Comparison of ENCODE assay signal across 13 mouse cellular contexts in the genomic region with DNA sequence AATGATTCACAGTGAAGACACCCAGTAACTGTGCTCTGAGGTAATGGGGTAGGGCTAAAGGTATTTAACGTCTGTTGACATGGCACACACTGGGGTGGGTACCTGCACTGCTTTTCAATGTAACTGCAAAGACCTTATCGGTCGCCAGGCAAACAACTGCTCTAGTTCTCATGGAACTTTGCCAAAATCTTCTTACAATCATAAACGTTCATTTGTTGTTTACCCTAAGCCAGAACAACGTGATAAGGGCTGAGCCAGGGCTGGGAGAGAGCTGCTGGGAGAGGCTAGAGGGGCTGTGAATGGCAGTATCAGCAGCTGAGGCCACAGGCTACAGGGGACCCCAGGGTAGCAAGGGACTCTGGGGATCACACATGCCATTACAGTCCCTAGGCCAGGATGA.
DNase-seq lines count a peak whose midpoint lies in the region; ATAC-seq and TF ChIP-seq lines count a peak whose summit lies in the region.
"Had no signal": no experiment of that assay in that cellular context is flagged by ENCODE, and none has a peak within 500 bp of the region (broad histone marks: within the 10 kb centered on the region; RNA-seq: fewer than 3 reads in every experiment).

No protein-coding gene starts in this region.

- no peaks in the 10 kb centered on the region for H3K9me3 ChIP-seq in forebrain, embryonic 14.5 days (replicated peaks; ENCODE audit: control insufficient read depth, low read length)
- H3K9me3 ChIP-seq in forebrain, embryonic 16.5 days (ENCODE audit: control insufficient read depth, low read length), result no peaks in the 10 kb centered on the region

- TF ChIP-seq CTCF in thymus, adult 2 months (IDR thresholded peaks at IDR 0.05; ENCODE audit: borderline replicate concordance, control insufficient read depth, extremely low read depth, insufficient read depth, low read length, poor library complexity), result no peak

- no peak overlapping the region for H3K27ac ChIP-seq in forebrain, embryonic 14.5 days (ENCODE audit: low read depth, low read length)
- no peak overlapping the region for H3K27ac ChIP-seq in forebrain, embryonic 16.5 days (ENCODE audit: low read length)
- H3K27ac ChIP-seq in thymus, adult 2 months (ENCODE audit: control insufficient read depth, insufficient read depth, low read length), result no peak overlapping the region

- H3K4me3 ChIP-seq in forebrain, embryonic 14.5 days (ENCODE audit: low read depth, low read length), result no peak overlapping the region
- H3K4me3 ChIP-seq in forebrain, embryonic 16.5 days (replicated peaks; ENCODE audit: low read length), result no peak overlapping the region
- no peak overlapping the region for H3K4me3 ChIP-seq in thymus, adult 2 months (ENCODE audit: control insufficient read depth, insufficient read depth, low read length)
- H3K4me3 ChIP-seq: myocyte had no signal

- H3K9ac ChIP-seq in forebrain, embryonic 14.5 days (ENCODE audit: low read length), result no peak overlapping the region
- no peak overlapping the region for H3K9ac ChIP-seq in forebrain, embryonic 16.5 days (replicated peaks; ENCODE audit: low read depth, low read length)

- no peak for TF ChIP-seq POLR2A in thymus, adult 2 months (IDR thresholded peaks at IDR 0.05; ENCODE audit: control insufficient read depth, extremely low read depth, insufficient read depth, low read length, poor library complexity)

- no peak for ATAC-seq in forebrain, embryonic 14.5 days
- ATAC-seq in forebrain, embryonic 16.5 days, result no peak
- ATAC-seq: hindbrain, embryonic 16.5 days had no signal

- no peak overlapping the region for H3K4me2 ChIP-seq in forebrain, embryonic 14.5 days (ENCODE audit: low read length)
- no peak overlapping the region for H3K4me2 ChIP-seq in forebrain, embryonic 16.5 days (ENCODE audit: low read length)

- no peaks in the 10 kb centered on the region for H3K36me3 ChIP-seq in forebrain, embryonic 14.5 days (ENCODE audit: control insufficient read depth, insufficient read depth, low read length)
- H3K36me3 ChIP-seq in forebrain, embryonic 16.5 days (ENCODE audit: control insufficient read depth, insufficient read depth), result no peaks in the 10 kb centered on the region
- H3K36me3 ChIP-seq in thymus, adult 2 months (ENCODE audit: control insufficient read depth, insufficient read depth, low read length), result no peaks in the 10 kb centered on the region

- DNase-seq in forebrain, embryonic 14.5 days (ENCODE audit: low spot score), result peak; percentile 31
- peak; percentile 21 to 38 for DNase-seq in urinary bladder, adult 18-20 months (ENCODE audit: low spot score in 2 of 2)
- DNase-seq in urinary bladder, postnatal 10 days (ENCODE audit: low spot score), result no peak
- DNase-seq in lung, postnatal 10 days, result peak; percentile 36
- DNase-seq in urinary bladder, postnatal 36 days (ENCODE audit: low spot score in 2 of 2), result peak; percentile 31 to 40
- no peak for DNase-seq in thymus, adult 2 months
- no peak for DNase-seq in adrenal gland, adult 8-10 months
- DNase-seq: gastrocnemius, postnatal 14 days; kidney, postnatal 4 days; thymus, postnatal 25 days had no signal

- no peaks in the 10 kb centered on the region for H3K27me3 ChIP-seq in forebrain, embryonic 14.5 days (replicated peaks; ENCODE audit: control insufficient read depth, insufficient read depth, low read length)
- H3K27me3 ChIP-seq in forebrain, embryonic 16.5 days (replicated peaks; ENCODE audit: control insufficient read depth, insufficient read depth, low read length), result no peaks in the 10 kb centered on the region
- H3K27me3 ChIP-seq in thymus, adult 2 months (ENCODE audit: control insufficient read depth, insufficient read depth, low read length), result no peaks in the 10 kb centered on the region

- 50% methylated on average over 5 of the region's 5 CpGs for WGBS in forebrain, embryonic 14.5 days
- WGBS in forebrain, embryonic 16.5 days, result 30% methylated on average over 5 of the region's 5 CpGs
- 73% methylated on average over 5 of the region's 5 CpGs for WGBS in thymus, adult 2 months

- H3K4me1 ChIP-seq in forebrain, embryonic 14.5 days (ENCODE audit: control insufficient read depth, insufficient read depth, low read length), result no peaks in the 10 kb centered on the region
- H3K4me1 ChIP-seq in forebrain, embryonic 16.5 days (replicated peaks; ENCODE audit: control insufficient read depth, insufficient read depth, low read length), result 0 out of 2 replicates have a peak, but pooled peaks cover 2% of the 10 kb centered on the region
- H3K4me1 ChIP-seq in thymus, adult 2 months (replicated peaks; ENCODE audit: control insufficient read depth, insufficient read depth, low read length), result no peaks in the 10 kb centered on the region

Comparison
In these comparisons a context has a peak if more than half of its experiments do, and no peak if none do; other contexts are left out.
1. DNase-seq: peak in forebrain, embryonic 14.5 days (single experiment), urinary bladder, adult 18-20 months (2 of 2), lung, postnatal 10 days (single experiment) and urinary bladder, postnatal 36 days (2 of 2); none in urinary bladder, postnatal 10 days (single experiment), thymus, adult 2 months (single experiment) and adrenal gland, adult 8-10 months (single experiment).